Mouse (Mus musculus) kidney, postnatal 0 days (tissue): ENCODE results near the gene Dlx2. TPM values are rescaled to one million over a fixed set of nuclear protein-coding genes. Genes with fewer than 3 reads are reported as not detected.

ENCODE experiments used
- ATAC-seq: fragments of 200-750 bp; cut with Nextera tagmentation; replicated peaks from 2 replicates; pipeline ENCODE4 v1.8.0; 2017; ENCODE audit warnings: low read depth, moderate number of reproducible peaks, moderate TSS enrichment, moderate library complexity; ENCODE audit not compliant: low FRiP score
- DNase-seq: peaks from one replicate; pipeline ENCODE4 v3.0.0-alpha.2; 2016; ENCODE audit warnings: low spot score
- H3K27ac ChIP-seq: fragments of 300-500 bp; sonication (generic); 2 replicates; pipeline ENCODE4 v1.5.1; 2014; ENCODE audit warnings: mild to moderate bottlenecking
- H3K27me3 ChIP-seq: fragments of 300-500 bp; sonication (generic); 2 replicates; pipeline ENCODE4 v1.6.1; 2014; ENCODE audit warnings: low read length, mixed read lengths; ENCODE audit not compliant: insufficient read depth
- H3K36me3 ChIP-seq: fragments of 300-500 bp; sonication (generic); 2 replicates; pipeline ENCODE4 v1.6.1; 2014; ENCODE audit warnings: low read length, mixed read lengths; ENCODE audit not compliant: insufficient read depth
- H3K4me1 ChIP-seq: fragments of 300-500 bp; sonication (generic); replicated peaks from 2 replicates; pipeline ENCODE4 v1.6.1; 2014; ENCODE audit warnings: antibody characterized with exemption, low read length, mixed read lengths; ENCODE audit not compliant: insufficient read depth
- H3K4me2 ChIP-seq: fragments of 300-500 bp; sonication (generic); 2 replicates; pipeline ENCODE4 v1.6.1; 2014; ENCODE audit warnings: mild to moderate bottlenecking, low read length, moderate library complexity, mixed read lengths
- H3K4me3 ChIP-seq: fragments of 300-500 bp; sonication (generic); replicated peaks from 2 replicates; pipeline ENCODE4 v1.5.1; 2014; ENCODE audit warnings: low read depth, low read length
- H3K9ac ChIP-seq: fragments of 300-500 bp; sonication (generic); 2 replicates; pipeline ENCODE4 v1.6.1; 2014; ENCODE audit warnings: low read depth, low read length
- H3K9me3 ChIP-seq: fragments of 300-500 bp; sonication (generic); replicated peaks from 2 replicates; pipeline ENCODE4 v1.6.1; 2016; ENCODE audit warnings: low read length, inconsistent platforms, mixed read lengths
- CTCF ChIP-seq: IDR thresholded peaks from 2 replicates; pipeline ENCODE4 v1.5.1; 2016; ENCODE audit warnings: antibody characterized with exemption, low read depth, mild to moderate bottlenecking, moderate library complexity
- WGBS: fragments of 180-500 bp; shearing (Covaris S2); extraction: QIAGEN DNeasy Blood & Tissue Kit; methylation state at CpG from one replicate; pipeline ENCODE4 v1.1.7; 2014; 5-methylcytosine and 5-hydroxymethylcytosine counted together
- polyA plus RNA-seq: library from polyadenylated mRNA; unstranded; fragments of >200 nt; fragmentation: Nextera tagmentation; extraction: Ambion mirVana; gene quantifications from 2 replicates; pipeline ENCODE4 v1.2.1, GENCODE M21; 2015

The Dlx2 gene
- polyA plus RNA-seq, 1 experiment from 2014 or later, result not detected

- H3K4me2 ChIP-seq, result peak overlapping the region; percentile 78
- peak; percentile 49; the same call in 1 of the 2 replicates for ATAC-seq
- no peak for DNase-seq
- H3K27ac ChIP-seq, result no peak overlapping the region
- H3K36me3 ChIP-seq, result no peaks in the 10 kb centered on the region
- no peak overlapping the region for H3K9ac ChIP-seq
- H3K4me3 ChIP-seq, result peak overlapping the region; percentile 45
- WGBS, result under 1% methylated on average over 50 of the region's 57 CpGs
- no peak for TF ChIP-seq CTCF
- H3K27me3 ChIP-seq, result peaks cover 88% of the 10 kb centered on the region
- H3K4me1 ChIP-seq, result peaks cover 7% of the 10 kb centered on the region
- H3K9me3 ChIP-seq, result no peaks in the 10 kb centered on the region
Measured at GRCm38 (mm10) chr2:71528714-71529510, 17.6 kb downstream of the Dlx2 start.

- Histone ChIP-seq H3K9ac (no peak within 1 kb of the TSS), H3K4me1 (peaks cover 7% of the 10 kb centered on the region), H3K9me3 (no peaks in the 10 kb centered on the region), H3K27me3 (peaks cover 88% of the 10 kb centered on the region), H3K4me2 (peak within 1 kb of the TSS; percentile 78), H3K4me3 (peak within 1 kb of the TSS; percentile 45), H3K27ac (no peak within 1 kb of the TSS), H3K36me3 (no peaks in the 10 kb centered on the region)
- ATAC-seq (no peak), DNase-seq (no peak)
- WGBS, result 2% methylated on average over 26 of the region's 26 CpGs
- no peak for TF ChIP-seq CTCF
Measured at GRCm38 (mm10) chr2:71528014-71528713, 18.4 kb downstream of the Dlx2 start, which contains the start of gene Dlx1. Dlx1 (plus strand) TSS chr2:71528113.

- Histone ChIP-seq H3K36me3 (no peaks in the 10 kb centered on the region), H3K27me3 (peaks cover 89% of the 10 kb centered on the region), H3K4me3 (no peak overlapping the region), H3K4me2 (no peak overlapping the region), H3K9me3 (no peaks in the 10 kb centered on the region), H3K27ac (no peak overlapping the region), H3K4me1 (peaks cover 7% of the 10 kb centered on the region), H3K9ac (no peak overlapping the region)
- ATAC-seq, result no peak
- no peak for DNase-seq
- no peak for TF ChIP-seq CTCF
- 3% methylated on average over 24 of the region's 24 CpGs for WGBS
Measured at GRCm38 (mm10) chr2:71527323-71528013, 19.1 kb downstream of the Dlx2 start.

GRCm38 (mm10) chr2:71526595-71527322 is 19.8 kb downstream of the Dlx2 start:
- H3K27ac ChIP-seq, result no peak overlapping the region
- H3K9ac ChIP-seq, result no peak overlapping the region
- peaks cover 82% of the 10 kb centered on the region for H3K27me3 ChIP-seq
- ATAC-seq (no peak), DNase-seq (no peak)
- H3K9me3 ChIP-seq, result no peaks in the 10 kb centered on the region
- no peaks in the 10 kb centered on the region for H3K36me3 ChIP-seq
- no peak overlapping the region for H3K4me2 ChIP-seq
- TF ChIP-seq CTCF, result no peak
- no peak overlapping the region for H3K4me3 ChIP-seq
- peaks cover 7% of the 10 kb centered on the region for H3K4me1 ChIP-seq
- 3% methylated on average over 10 of the region's 10 CpGs for WGBS

- no peak overlapping the region for H3K4me3 ChIP-seq
- ATAC-seq (no peak), DNase-seq (no peak)
- H3K27ac ChIP-seq, result no peak overlapping the region
- TF ChIP-seq CTCF, result no peak
- no peaks in the 10 kb centered on the region for H3K36me3 ChIP-seq
- no peaks in the 10 kb centered on the region for H3K9me3 ChIP-seq
- WGBS, result 33% methylated on average over 13 of the region's 13 CpGs
- no peak overlapping the region for H3K9ac ChIP-seq
- peaks cover 67% of the 10 kb centered on the region for H3K27me3 ChIP-seq
- H3K4me1 ChIP-seq, result peaks cover 7% of the 10 kb centered on the region
- no peak overlapping the region for H3K4me2 ChIP-seq
Measured at GRCm38 (mm10) chr2:71524763-71525162, 21.8 kb downstream of the Dlx2 start.
